Mouse (Mus musculus): ENCODE results near the gene 4930402H24Rik.

- TF ChIP-seq MYC (IDR thresholded peaks at IDR 0.05; ENCODE audit: low read depth, low read length) (no peak), CTCF (IDR thresholded peaks at IDR 0.05 in 2 of 3, conservative IDR thresholded peaks at IDR 0.05 in 1 of 3; ENCODE audit: control insufficient read depth in 1 of 3, insufficient read depth in 1 of 3, low read depth in 2 of 3, low read length in 3 of 3, poor library complexity in 1 of 3, severe bottlenecking in 1 of 3) (peak in 2 of 3 experiments; percentile 15 to 16; a peak in 1 of 6 replicates), NELFE (IDR thresholded peaks at IDR 0.05; ENCODE audit: low read depth, low read length) (no peak), HCFC1 (IDR thresholded peaks at IDR 0.05; ENCODE audit: low read depth, low read length) (no peak), POLR2A (IDR thresholded peaks at IDR 0.05; ENCODE audit: control insufficient read depth in 1 of 2, insufficient read depth in 1 of 2, low read depth in 1 of 2, low read length in 2 of 2, poor library complexity in 1 of 2) (no peak)
Observed at GRCm38 (mm10) chr2:130818838-130819647, 87.2 kb downstream of the 4930402H24Rik start.
